Mouse (Mus musculus) CH12.LX (cell line): ENCODE results near the gene Cldn10. TPM values are rescaled to one million over a fixed set of nuclear protein-coding genes. Genes with fewer than 3 reads are reported as not detected.

ENCODE experiments used
- DNase-seq: peaks from one replicate; pipeline ENCODE4 v3.0.0-alpha.2; 2013; ENCODE audit errors: extremely low read depth
- H3K27ac ChIP-seq: 2 replicates; pipeline ENCODE4 v1.5.1; 2012; ENCODE audit warnings: low read depth, mild to moderate bottlenecking, control low read depth, moderate library complexity; ENCODE audit not compliant: insufficient read depth
- H3K27me3 ChIP-seq: replicated peaks from 2 replicates; pipeline ENCODE3; 2012; ENCODE audit warnings: inconsistent platforms
- H3K36me3 ChIP-seq, 2 experiments: replicated peaks in 1 of 2; 2 replicates each; pipeline versions ENCODE3 to v1.6.1; 2012; ENCODE audit warnings: inconsistent platforms in 1 of 2, low read length in 1 of 2, mild to moderate bottlenecking in 1 of 2, mixed read lengths in 1 of 2, moderate library complexity in 1 of 2; ENCODE audit not compliant: control insufficient read depth in 1 of 2, insufficient read depth in 1 of 2
- H3K4me1 ChIP-seq, 2 experiments: 2 replicates each; pipeline ENCODE4 v1.6.1; 2012; ENCODE audit warnings: inconsistent platforms in 1 of 2, moderate library complexity in 1 of 2; ENCODE audit not compliant: insufficient read depth in 2 of 2, control insufficient read depth in 1 of 2
- H3K4me2 ChIP-seq: 2 replicates; pipeline ENCODE4 v1.6.1; 2012; ENCODE audit warnings: low read depth, mild to moderate bottlenecking, control low read depth; ENCODE audit not compliant: poor library complexity, insufficient read depth, severe bottlenecking
- H3K4me3 ChIP-seq, 3 experiments: fragments of 150-350 bp in 1 of 3; sonication (generic) in 1 of 3; replicated peaks in 1 of 3; 2 replicates each; pipeline versions ENCODE3 to v1.5.1; 2011 to 2012; ENCODE audit warnings: low read depth in 2 of 3, low read length in 2 of 3, mild to moderate bottlenecking in 2 of 3, moderate library complexity in 2 of 3, control low read depth in 1 of 3, improper control_type of control experiment in 1 of 3, inconsistent platforms in 1 of 3, mixed read lengths in 1 of 3; ENCODE audit not compliant: poor library complexity in 1 of 3
- H3K79me2 ChIP-seq: replicated peaks from 2 replicates; pipeline ENCODE4 v1.6.1; 2012; ENCODE audit warnings: mild to moderate bottlenecking, moderate library complexity; ENCODE audit not compliant: control insufficient read depth, poor library complexity, insufficient read depth, severe bottlenecking; ENCODE audit errors: extremely low read depth
- H3K9ac ChIP-seq: 2 replicates; pipeline ENCODE4 v1.6.1; 2012; ENCODE audit warnings: low read depth, mild to moderate bottlenecking, control low read depth, moderate library complexity; ENCODE audit not compliant: insufficient read depth
- H3K9me3 ChIP-seq: replicated peaks from 2 replicates; pipeline ENCODE3; 2012; ENCODE audit warnings: low read length, inconsistent platforms, mixed read lengths
- CHD1 ChIP-seq: IDR thresholded peaks from 2 replicates; pipeline ENCODE4 v1.6.1; 2012; ENCODE audit warnings: low read depth, low read length, improper control_type of control experiment, inconsistent platforms
- CHD2 ChIP-seq: IDR thresholded peaks from 2 replicates; pipeline ENCODE4 v1.6.1; 2011; ENCODE audit warnings: low read length, improper control_type of control experiment
- CTCF ChIP-seq, 2 experiments: IDR thresholded peaks in 1 of 2; conservative IDR thresholded peaks in 1 of 2; 2 replicates each; pipeline ENCODE4 v1.5.1; 2011 to 2012; ENCODE audit warnings: low read depth in 2 of 2, low read length in 2 of 2, improper control_type of control experiment in 1 of 2, inconsistent platforms in 1 of 2, mild to moderate bottlenecking in 1 of 2, moderate library complexity in 1 of 2
- EP300 ChIP-seq: IDR thresholded peaks from 2 replicates; pipeline ENCODE4 v1.6.1; 2011; ENCODE audit warnings: low read length, improper control_type of control experiment
- ETS1 ChIP-seq: conservative IDR thresholded peaks from 2 replicates; pipeline ENCODE4 v1.6.1; 2012; ENCODE audit warnings: low read depth, mild to moderate bottlenecking, inconsistent platforms, low read length, improper control_type of control experiment, moderate library complexity
- GABPA ChIP-seq: IDR thresholded peaks from 2 replicates; pipeline ENCODE4 v1.6.1; 2012; ENCODE audit warnings: low read depth, low read length, improper control_type of control experiment, inconsistent platforms; ENCODE audit not compliant: insufficient replicate concordance
- HCFC1 ChIP-seq: IDR thresholded peaks from 2 replicates; pipeline ENCODE4 v1.6.1; 2012; ENCODE audit warnings: low read depth, mild to moderate bottlenecking, inconsistent platforms, low read length, improper control_type of control experiment
- JUN ChIP-seq: IDR thresholded peaks from 2 replicates; pipeline ENCODE4 v1.6.1; 2011; ENCODE audit warnings: low read depth, mild to moderate bottlenecking, low read length, improper control_type of control experiment, moderate library complexity; ENCODE audit not compliant: insufficient read depth
- MAX ChIP-seq: IDR thresholded peaks from 2 replicates; pipeline ENCODE4 v1.6.1; 2011; ENCODE audit warnings: low read length, improper control_type of control experiment
- MEF2A ChIP-seq: IDR thresholded peaks from 2 replicates; pipeline ENCODE4 v1.6.1; 2014; ENCODE audit warnings: low read depth, mild to moderate bottlenecking, inconsistent platforms, low read length, improper control_type of control experiment, borderline replicate concordance
- NELFE ChIP-seq: IDR thresholded peaks from 2 replicates; pipeline ENCODE4 v1.6.1; 2011; ENCODE audit warnings: low read depth, low read length, improper control_type of control experiment
- PAX5 ChIP-seq: IDR thresholded peaks from 2 replicates; pipeline ENCODE4 v1.6.1; 2012; ENCODE audit warnings: low read length, inconsistent platforms, mixed read lengths
- POLR2A ChIP-seq: IDR thresholded peaks from 2 replicates; pipeline ENCODE4 v1.6.1; 2011; ENCODE audit warnings: low read depth, mild to moderate bottlenecking, improper control_type of control experiment, low read length
- POLR2AphosphoS2 ChIP-seq: IDR thresholded peaks from 2 replicates; pipeline ENCODE4 v1.6.1; 2011; ENCODE audit warnings: low read depth, low read length, improper control_type of control experiment
- SIN3A ChIP-seq: IDR thresholded peaks from 2 replicates; pipeline ENCODE4 v1.6.1; 2012; ENCODE audit warnings: low read length, improper control_type of control experiment, inconsistent platforms
- SMC3 ChIP-seq: IDR thresholded peaks from 2 replicates; pipeline ENCODE4 v1.6.1; 2011; ENCODE audit warnings: low read depth, low read length, improper control_type of control experiment
- TBP ChIP-seq: conservative IDR thresholded peaks from 2 replicates; pipeline ENCODE4 v1.6.1; 2011; ENCODE audit warnings: low read depth, low read length, improper control_type of control experiment
- TCF12 ChIP-seq: IDR thresholded peaks from 2 replicates; pipeline ENCODE4 v1.6.1; 2014; ENCODE audit warnings: low read depth, mild to moderate bottlenecking, inconsistent platforms, low read length, improper control_type of control experiment
- USF2 ChIP-seq: conservative IDR thresholded peaks from 2 replicates; pipeline ENCODE4 v1.6.1; 2011; ENCODE audit warnings: low read depth, low read length, improper control_type of control experiment
- ZMIZ1 ChIP-seq: IDR thresholded peaks from 2 replicates; pipeline ENCODE4 v1.6.1; 2012; ENCODE audit warnings: low read depth, mild to moderate bottlenecking, inconsistent platforms, low read length, improper control_type of control experiment
- ZNF384 ChIP-seq: IDR thresholded peaks from 2 replicates; pipeline ENCODE4 v1.6.1; 2012; ENCODE audit warnings: low read depth, low read length, improper control_type of control experiment, inconsistent platforms
- dilution Hi-C: fragments of 300-500 bp; cut with MboI; formaldehyde crosslinking; loops from 2 replicates; pipeline ENCODE4 v1.14.3; 2020; ENCODE audit warnings: low sequenced_read_pairs; ENCODE audit not compliant: extremely low pct_unique_long_range_greater_than_20kb, extremely low pct_ligation_motif_present
- in situ Hi-C: fragments of 300-500 bp; cut with MboI; formaldehyde crosslinking; loops from 3 replicates; pipeline ENCODE4 v1.14.3; 2019; ENCODE audit warnings: low sequenced_read_pairs, low pct_ligation_motif_present, low pct_unique_long_range_greater_than_20kb, mixed read lengths
- polyA plus RNA-seq: library from polyadenylated mRNA; unstranded; fragments of >175 nt; gene quantifications from 2 replicates; pipeline ENCODE4 v1.2.1, GENCODE M21; 2012; ENCODE audit warnings: low read depth; ENCODE audit not compliant: insufficient read length
- total RNA-seq, 2 experiments: library from RNA; depleted of rRNA; stranded (reverse); fragments of 300-350 nt in 1 of 2; fragments of >200 nt in 1 of 2; gene quantifications; 2 replicates each; pipeline ENCODE4 v1.2.3; 2012 to 2014

Cldn10 gene
- total and polyA plus RNA-seq, 3 experiments = not detected

DNA sequence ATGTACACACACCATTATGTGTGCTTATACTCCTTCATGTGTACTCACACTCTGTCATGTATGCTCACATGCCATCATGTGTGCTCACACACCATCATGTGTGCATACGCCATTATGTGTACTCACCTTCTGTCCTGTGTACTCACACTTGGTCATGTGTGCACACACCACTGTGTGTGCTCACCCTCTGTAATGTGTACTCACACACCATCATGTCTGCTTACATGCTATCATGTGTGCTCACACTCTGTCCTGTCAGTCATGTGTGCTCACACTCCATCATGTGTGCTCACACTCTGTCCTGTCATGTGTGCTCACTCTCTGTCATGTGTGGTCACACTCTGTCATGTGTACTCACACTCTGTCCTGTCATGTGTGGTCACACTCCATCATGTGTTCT is 52.3 kb downstream of the Cldn10 start:
- Histone ChIP-seq H3K9me3 (peaks cover 3% of the 10 kb centered on the region), H3K27me3 (no peaks in the 10 kb centered on the region), H3K4me2 (no peak overlapping the region), H3K9ac (no peak overlapping the region), H3K4me3 (no peak overlapping the region), H3K4me1 (0 out of 4 replicates have a peak, but pooled peaks cover 0 to 2% of the 10 kb centered on the region in 2 experiments), H3K27ac (no peak overlapping the region), H3K79me2 (no peaks in the 10 kb centered on the region), H3K36me3 (no peaks in the 10 kb centered on the region)
- in situ Hi-C loops (no loop called here), dilution Hi-C loops (no loop called here)
- DNase-seq = no peak
- TF ChIP-seq HCFC1 (no peak), ZMIZ1 (no peak), GABPA (no peak), PAX5 (no peak), POLR2A (no peak), USF2 (no peak)

- H3K36me3 ChIP-seq = no peaks in the 10 kb centered on the region
- H3K79me2 ChIP-seq = no peaks in the 10 kb centered on the region
- 0 out of 4 replicates have a peak, but pooled peaks cover 0 to 2% of the 10 kb centered on the region in 2 experiments for H3K4me1 ChIP-seq
- no peak overlapping the region for H3K27ac ChIP-seq
- dilution Hi-C loops (no loop called here), in situ Hi-C loops (no loop called here)
- TF ChIP-seq TBP (no peak), MEF2A (no peak), CHD1 (no peak), SMC3 (no peak), PAX5 (no peak), ZMIZ1 (no peak), CTCF (conservative IDR thresholded peaks at IDR 0.05 in 1 of 2, IDR thresholded peaks at IDR 0.05 in 1 of 2; ENCODE audit: low read depth in 2 of 2, low read length in 2 of 2) (no peak), POLR2AphosphoS2 (no peak), NELFE (no peak), ZNF384 (no peak), CHD2 (no peak)
- DNase-seq = no peak
- H3K4me3 ChIP-seq = no peak overlapping the region
- H3K27me3 ChIP-seq = peaks cover 1% of the 10 kb centered on the region
- H3K9me3 ChIP-seq = peaks cover 3% of the 10 kb centered on the region
- no peak overlapping the region for H3K4me2 ChIP-seq
- H3K9ac ChIP-seq = no peak overlapping the region
Observed at GRCm38 (mm10) chr14:118842353-118842752, 54.6 kb downstream of the Cldn10 start.

DNA sequence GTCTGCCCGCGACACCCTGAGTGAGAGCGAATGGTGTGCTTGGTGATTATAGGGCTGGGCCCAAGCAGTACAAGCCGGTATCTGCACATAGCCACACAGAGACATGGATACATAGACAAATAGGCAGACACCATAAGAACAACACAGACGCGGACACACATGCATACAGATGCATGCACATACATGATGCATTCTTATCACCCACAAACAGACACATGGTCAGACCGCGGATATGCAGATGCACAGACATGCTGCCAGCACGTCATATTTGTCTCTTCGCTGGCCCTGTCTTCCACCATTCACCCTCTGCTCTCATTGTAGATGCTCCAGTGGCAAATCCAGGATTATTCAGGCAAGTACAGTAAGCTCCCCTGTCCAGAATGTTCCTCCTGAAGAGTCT is 59.1 kb downstream of the Cldn10 start:
- no peak for DNase-seq
- peaks cover 0 to 4% of the 10 kb centered on the region in 2 experiments; a peak in 1 of 4 replicates for H3K4me1 ChIP-seq
- dilution Hi-C loops = no loop called here
- no peaks in the 10 kb centered on the region for H3K36me3 ChIP-seq
- no peaks in the 10 kb centered on the region for H3K79me2 ChIP-seq
- H3K27ac ChIP-seq = no peak overlapping the region
- no peak overlapping the region for H3K9ac ChIP-seq
- no peak for TF ChIP-seq SIN3A
- TF ChIP-seq EP300 = no peak
- no peak for TF ChIP-seq CHD2
- TF ChIP-seq TCF12 = no peak
- TF ChIP-seq SMC3 = no peak
- no peak for TF ChIP-seq NELFE
- TF ChIP-seq JUN = no peak
- TF ChIP-seq MAX = no peak
- TF ChIP-seq ETS1 = no peak
- in situ Hi-C loops = no loop called here
- H3K4me3 ChIP-seq = no peak overlapping the region
- no peak overlapping the region for H3K4me2 ChIP-seq
- H3K27me3 ChIP-seq = peaks cover 1% of the 10 kb centered on the region
- no peaks in the 10 kb centered on the region for H3K9me3 ChIP-seq
